Mouse (Mus musculus) embryonic fibroblast, embryonic 13.5 days (primary cell): ENCODE data around the gene Arhgap9. TPM values are rescaled to one million over a fixed set of nuclear protein-coding genes. Genes with fewer than 3 reads are reported as not detected.

Experiments used
- H3K27ac ChIP-seq: 2 replicates; pipeline ENCODE4 v1.5.1; 2012; ENCODE audit warnings: low read length, control low read depth, inconsistent platforms; ENCODE audit not compliant: insufficient read depth
- H3K4me1 ChIP-seq: 2 replicates; pipeline ENCODE4 v1.6.1; 2011; ENCODE audit warnings: low read length; ENCODE audit not compliant: control insufficient read depth, insufficient read depth
- H3K4me3 ChIP-seq: 2 replicates; pipeline ENCODE4 v1.5.1; 2011; ENCODE audit warnings: mild to moderate bottlenecking, control low read depth, low read length; ENCODE audit not compliant: insufficient read depth
- CTCF ChIP-seq: IDR thresholded peaks from 2 replicates; pipeline ENCODE4 v1.5.1; 2011; ENCODE audit warnings: mild to moderate bottlenecking, control low read depth, low read length, moderate library complexity, borderline replicate concordance; ENCODE audit not compliant: insufficient read depth
- POLR2A ChIP-seq: IDR thresholded peaks from 2 replicates; pipeline ENCODE4 v1.6.1; 2011; ENCODE audit warnings: low read depth, mild to moderate bottlenecking, control low read depth, low read length, moderate library complexity
- polyA plus RNA-seq: library from polyadenylated mRNA; stranded (reverse); fragments of >200 nt; gene quantifications from 2 replicates; pipeline ENCODE4 v1.2.4, GENCODE M21; 2011; ENCODE audit warnings: low read depth; ENCODE audit not compliant: missing spikeins, insufficient read length

Gene Arhgap9
- polyA plus RNA-seq: 0.18 TPM in 1 of 2 replicates, not detected in the other

DNA sequence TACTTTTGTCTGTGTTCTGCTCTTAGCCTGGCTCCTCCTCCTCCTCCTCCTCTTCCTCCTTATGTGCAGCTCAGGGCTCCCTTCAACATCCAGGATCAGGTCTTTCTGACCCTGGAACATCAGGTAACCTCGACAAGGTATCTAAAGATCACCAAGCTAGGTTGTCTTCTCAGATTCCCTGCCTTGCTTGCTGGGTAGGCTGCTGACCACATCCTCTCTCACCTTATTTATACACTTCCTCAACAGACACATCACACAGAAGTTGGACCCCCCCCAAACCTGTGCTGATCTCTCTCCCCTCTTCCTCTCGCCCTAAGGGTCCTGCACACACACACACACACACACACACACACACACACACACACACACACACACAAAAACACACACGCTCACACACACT is at the start of gene Arhgap9:
Gene Arhgap9, plus strand, starts transcription at position 344 of the 400 bp plus-strand sequence.
- TF ChIP-seq CTCF (no peak), POLR2A (no peak)
- H3K27ac ChIP-seq: no peak within 1 kb of the TSS
- H3K4me1 ChIP-seq: no peaks in the 10 kb centered on the region
- no peak within 1 kb of the TSS for H3K4me3 ChIP-seq

DNA sequence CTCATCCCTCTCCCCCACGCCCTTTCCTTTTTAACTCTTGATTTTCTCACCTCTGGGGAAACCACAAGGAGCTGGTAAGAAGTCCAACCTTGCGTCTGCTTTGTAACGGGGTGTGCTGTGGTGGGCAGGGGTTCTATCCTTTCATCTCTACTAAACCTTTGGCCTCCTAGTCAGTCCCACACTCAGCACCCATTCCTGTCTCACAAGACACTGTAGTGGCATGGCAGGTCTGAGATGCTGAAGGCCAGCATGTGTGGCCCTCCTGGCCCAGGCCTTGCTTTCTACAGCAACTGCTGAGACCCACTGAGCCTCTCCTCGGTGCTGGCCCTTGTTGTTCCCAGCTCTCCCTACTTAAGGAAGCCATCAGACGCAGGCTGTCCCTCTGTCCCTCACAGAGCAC is 49.4 kb upstream of the Arhgap9 start:
- TF ChIP-seq POLR2A (no peak), CTCF (no peak)
- Histone ChIP-seq H3K4me1 (no peaks in the 10 kb centered on the region), H3K4me3 (no peak overlapping the region), H3K27ac (no peak overlapping the region)

DNA sequence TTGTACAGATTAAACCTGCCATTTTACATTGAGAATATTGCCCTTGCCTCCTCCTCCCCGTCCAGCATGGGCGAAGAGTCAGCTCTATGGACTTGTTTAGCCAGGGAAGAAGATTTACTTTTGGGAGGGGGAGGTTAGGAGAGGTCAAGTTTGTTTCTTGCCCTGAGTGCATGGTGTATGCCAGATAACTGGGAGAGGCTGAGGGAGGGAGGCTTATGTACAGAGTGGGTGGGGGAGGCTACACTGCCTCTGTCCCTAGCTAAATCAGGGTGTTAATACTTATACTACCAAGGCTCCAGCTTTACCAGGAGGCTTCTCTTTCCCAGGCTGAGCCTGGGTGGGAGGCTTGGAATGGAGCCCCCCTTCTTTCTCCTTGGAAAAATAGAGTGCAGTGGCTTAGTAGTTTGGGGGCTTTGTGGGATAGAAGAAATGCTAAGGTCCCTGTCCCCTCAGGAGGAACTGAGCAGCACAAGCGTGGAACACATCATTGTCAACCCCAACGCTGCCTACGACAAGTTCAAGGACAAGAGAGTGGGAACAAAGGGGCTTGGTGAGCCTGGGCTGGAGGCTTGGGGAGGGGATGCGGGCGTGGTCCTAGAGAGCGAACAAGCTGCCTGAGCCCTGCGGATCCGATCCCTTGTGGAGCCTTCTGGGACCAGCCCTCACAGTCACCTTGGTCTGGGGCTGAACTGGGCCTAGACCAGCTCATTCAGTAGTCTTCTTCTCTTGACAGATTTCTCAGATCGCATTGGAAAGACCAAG is 47.3 kb upstream of the Arhgap9 start:
- Histone ChIP-seq H3K27ac (no peak overlapping the region), H3K4me1 (no peaks in the 10 kb centered on the region), H3K4me3 (no peak overlapping the region)
- TF ChIP-seq POLR2A: no peak
- TF ChIP-seq CTCF: no peak

DNA sequence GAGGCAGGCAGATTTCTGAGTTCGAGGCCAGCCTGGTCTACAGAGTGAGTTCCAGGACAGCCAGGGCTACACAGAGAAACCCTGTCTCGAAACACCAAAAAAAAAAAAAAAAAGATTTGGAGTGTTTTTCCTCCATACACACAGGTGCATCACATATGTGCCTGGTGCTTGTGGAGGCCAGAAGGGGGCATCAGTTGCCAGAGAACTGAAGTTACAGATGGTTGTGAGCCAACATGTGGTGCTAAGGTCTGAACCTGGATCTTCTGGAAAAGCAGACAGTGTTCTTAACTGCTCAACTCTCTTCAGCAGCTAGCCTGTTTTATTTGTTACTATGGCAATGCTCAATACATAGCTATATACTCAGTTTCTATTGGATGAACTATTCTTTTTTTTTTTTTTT is 42.0 kb upstream of the Arhgap9 start:
- H3K4me3 ChIP-seq: no peak overlapping the region
- TF ChIP-seq POLR2A (no peak), CTCF (no peak)

DNA sequence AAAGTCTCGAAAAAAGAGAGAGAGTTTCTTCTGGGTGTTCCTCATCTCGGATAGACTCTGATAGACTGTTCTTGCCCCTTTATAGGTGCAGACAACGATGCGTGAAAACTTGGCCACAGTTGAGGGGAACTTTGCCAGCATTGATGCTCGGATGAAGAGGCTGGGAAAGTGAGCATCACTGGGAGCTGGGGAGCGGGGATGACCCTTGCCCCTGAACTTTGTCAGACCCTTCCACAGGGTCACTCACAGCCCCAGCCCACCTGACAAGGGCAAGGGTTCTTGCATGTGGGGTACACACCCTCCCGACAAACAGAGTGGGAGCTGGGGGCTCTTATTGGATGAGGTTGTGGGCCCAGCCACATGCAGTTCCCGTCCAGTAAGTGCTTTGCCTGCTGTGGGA is 40.4 kb upstream of the Arhgap9 start:
- Histone ChIP-seq H3K4me3 (no peak overlapping the region), H3K4me1 (no peaks in the 10 kb centered on the region), H3K27ac (no peak overlapping the region)
- no peak for TF ChIP-seq CTCF
- TF ChIP-seq POLR2A: no peak; the same call in 1 of the 2 replicates

More for the DNA sequence above, 42.0 kb upstream of the Arhgap9 start:
- H3K27ac ChIP-seq: no peak overlapping the region
- H3K4me1 ChIP-seq: no peaks in the 10 kb centered on the region

DNA sequence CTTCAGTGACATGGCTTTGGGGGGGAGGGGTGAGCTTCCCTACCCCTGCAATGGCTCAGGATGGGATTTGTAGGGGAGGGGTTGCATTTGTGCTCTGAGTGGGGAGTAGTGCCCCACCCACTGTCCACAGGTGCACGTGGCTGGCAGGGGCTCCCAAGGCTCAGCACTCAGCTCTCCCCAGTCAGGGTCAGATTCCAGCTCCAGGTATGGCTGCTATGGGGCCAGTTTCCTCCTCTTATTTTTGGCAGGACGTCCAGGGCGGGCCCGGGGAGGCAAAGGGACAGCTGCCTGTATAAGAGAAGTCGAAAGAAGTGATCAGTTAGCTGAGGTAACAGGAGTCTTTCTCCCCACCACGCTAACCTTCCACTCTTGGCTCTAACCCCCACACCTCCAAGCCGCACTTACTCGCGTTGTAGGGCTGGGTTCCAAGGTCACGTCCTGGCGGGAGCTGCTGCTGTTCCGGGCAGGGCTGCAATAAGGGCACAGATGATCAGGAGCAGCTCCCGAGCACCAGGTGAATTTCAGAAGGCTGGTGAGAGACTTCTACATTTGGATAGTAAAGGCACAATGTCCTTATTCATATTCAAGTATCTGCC is 39.0 kb upstream of the Arhgap9 start:
- H3K4me3 ChIP-seq: no peak overlapping the region
- no peak overlapping the region for H3K27ac ChIP-seq
- 0 out of 2 replicates have a peak, but pooled peaks cover 5% of the 10 kb centered on the region for H3K4me1 ChIP-seq
- TF ChIP-seq CTCF (no peak), POLR2A (no peak)

DNA sequence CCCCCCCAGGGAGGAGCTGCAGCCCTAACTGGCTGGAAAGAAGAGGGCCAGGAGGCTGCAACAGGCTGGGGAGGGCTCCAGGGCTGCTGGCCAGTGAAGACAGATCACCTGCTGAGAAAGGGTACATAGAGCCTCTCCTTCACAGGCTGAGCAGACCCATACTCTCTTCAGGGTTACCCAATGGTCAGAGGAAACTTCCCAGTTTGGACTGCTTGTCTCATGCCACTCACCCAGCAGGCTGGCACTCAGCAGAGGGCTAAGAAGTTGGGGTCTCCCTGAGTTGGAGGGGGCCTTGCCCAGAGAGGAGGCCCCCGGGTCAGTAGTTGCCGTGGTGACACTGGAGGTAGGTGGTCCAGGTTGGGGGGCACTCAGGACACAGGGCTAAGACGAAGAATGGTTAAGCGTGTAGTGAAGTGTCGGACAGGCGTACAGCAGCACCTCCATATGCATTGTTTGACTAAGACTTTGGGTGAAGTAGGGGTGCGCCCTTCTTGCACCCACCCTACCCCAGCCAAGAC is 37.6 kb upstream of the Arhgap9 start:
- Histone ChIP-seq H3K4me1 (0 out of 2 replicates have a peak, but pooled peaks cover 5% of the 10 kb centered on the region), H3K27ac (no peak overlapping the region), H3K4me3 (no peak overlapping the region)
- TF ChIP-seq CTCF (no peak), POLR2A (no peak)

DNA sequence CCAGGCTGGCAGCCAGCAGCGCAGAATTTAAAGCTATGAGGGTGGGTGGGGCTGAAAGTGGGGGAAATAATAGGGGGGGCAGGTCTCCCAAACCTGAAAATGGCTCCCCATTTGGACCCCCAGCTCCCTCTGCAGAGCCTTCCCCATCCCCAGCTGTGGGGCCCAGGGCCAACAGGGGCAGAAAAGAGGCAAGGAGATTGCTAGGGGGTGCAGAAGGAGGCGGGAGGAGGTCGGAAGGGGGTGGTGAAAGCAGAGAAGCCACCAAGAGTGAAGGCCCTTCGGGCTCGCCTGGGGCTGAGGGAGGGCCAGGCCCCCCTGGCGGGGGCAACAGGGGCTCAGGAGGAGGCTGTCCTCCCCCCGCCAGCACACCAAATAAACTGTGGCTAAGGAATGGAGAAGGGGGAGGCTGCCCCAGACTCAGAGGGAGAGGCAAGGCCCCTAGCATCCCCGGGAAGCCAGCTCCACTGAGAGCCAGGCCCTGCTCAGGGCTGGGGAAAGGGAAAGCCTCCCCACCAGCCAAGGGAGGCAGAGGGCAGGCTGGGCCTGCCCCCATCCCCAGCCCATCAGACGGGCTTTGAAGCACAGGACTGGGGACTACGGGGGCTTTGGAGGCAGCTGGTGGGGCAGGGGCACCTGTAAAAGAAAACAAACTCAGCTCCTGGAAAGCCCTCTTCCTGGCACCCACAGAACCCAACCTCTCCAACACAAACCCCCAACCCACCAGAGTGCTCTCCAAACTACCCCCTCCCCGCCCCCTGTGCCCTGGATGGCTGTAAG is 36.9 kb upstream of the Arhgap9 start:
- H3K4me1 ChIP-seq: 0 out of 2 replicates have a peak, but pooled peaks cover 8% of the 10 kb centered on the region
- TF ChIP-seq CTCF (no peak), POLR2A (no peak)
- no peak overlapping the region for H3K27ac ChIP-seq
- H3K4me3 ChIP-seq: no peak overlapping the region

DNA sequence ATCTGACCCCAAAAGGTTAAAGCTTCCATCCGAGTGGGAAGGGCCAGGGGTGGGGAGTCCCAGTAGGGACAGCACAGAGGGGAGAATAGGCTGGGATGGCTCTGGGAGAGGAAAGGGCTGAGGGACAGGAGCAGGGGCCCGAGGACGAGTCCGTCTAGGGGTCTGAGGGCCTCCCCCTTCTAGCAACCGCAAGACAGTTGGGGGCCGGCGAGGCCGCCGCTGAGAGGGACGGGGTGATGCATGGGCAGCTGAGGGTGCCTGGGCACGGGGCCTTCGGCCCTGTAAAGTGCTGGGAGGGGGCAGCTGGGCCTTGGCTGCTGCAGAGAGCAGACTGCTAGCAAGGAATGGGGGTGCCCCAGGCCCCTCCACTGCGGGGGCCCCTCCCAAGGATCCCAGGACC is 36.1 kb upstream of the Arhgap9 start:
- no peak overlapping the region for H3K27ac ChIP-seq
- no peak for TF ChIP-seq CTCF
- no peak for TF ChIP-seq POLR2A
- 0 out of 2 replicates have a peak, but pooled peaks cover 8% of the 10 kb centered on the region for H3K4me1 ChIP-seq
- H3K4me3 ChIP-seq: no peak overlapping the region

DNA sequence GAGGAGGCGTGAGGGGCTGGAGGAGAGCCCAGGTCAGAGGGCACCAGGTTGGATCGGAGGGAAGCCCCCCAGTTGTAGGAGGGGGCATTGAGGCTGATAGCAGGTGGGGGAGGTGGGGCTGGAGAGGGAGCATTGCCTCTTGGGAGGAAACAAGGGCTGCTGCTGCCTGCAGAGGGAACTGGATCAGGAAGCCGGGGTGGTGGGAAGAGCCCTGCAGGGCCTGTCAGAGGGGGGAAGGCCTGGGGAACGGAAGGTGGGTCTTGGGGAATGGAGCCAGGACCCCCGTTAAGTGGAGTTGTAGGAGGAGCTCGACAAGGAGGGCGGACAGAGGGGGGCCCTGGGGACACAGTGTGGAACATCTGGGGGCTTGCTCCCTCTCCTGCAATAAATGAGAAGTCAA is 35.6 kb upstream of the Arhgap9 start:
- Histone ChIP-seq H3K27ac (no peak overlapping the region), H3K4me3 (peak overlapping the region; percentile 55), H3K4me1 (0 out of 2 replicates have a peak, but pooled peaks cover 8% of the 10 kb centered on the region)
- no peak for TF ChIP-seq CTCF
- no peak for TF ChIP-seq POLR2A
